Mouse (Mus musculus): ENCODE measurements around the gene Sptb. TPM values are rescaled to one million over a fixed set of nuclear protein-coding genes. Genes with fewer than 3 reads are reported as not detected.

Sptb gene
- polyA plus RNA-seq, 1 experiment from 2014 or later: 3.3 TPM

- ATAC-seq (ENCODE audit: low read depth): no peak
Measured at GRCm38 (mm10) chr12:76668654-76669419, 41.5 kb downstream of the Sptb start.

GRCm38 (mm10) chr12:76651788-76652345 lies 58.5 kb downstream of the Sptb start:
- H3K27ac ChIP-seq (replicated peaks; ENCODE audit: low read depth, low read length): no peak overlapping the region
- H3K4me3 ChIP-seq (ENCODE audit: low read depth, low read length): no peak overlapping the region
- DNase-seq (ENCODE audit: low spot score) (no peak), ATAC-seq (ENCODE audit: low read depth) (no peak)
- H3K9ac ChIP-seq (ENCODE audit: low read depth, low read length): no peak overlapping the region
- H3K9me3 ChIP-seq (ENCODE audit: control insufficient read depth, low read length): no peaks in the 10 kb centered on the region
- no peaks in the 10 kb centered on the region for H3K36me3 ChIP-seq (ENCODE audit: control insufficient read depth, insufficient read depth, low read length)
- WGBS: 79% methylated on average over 6 of the region's 6 CpGs
- H3K4me2 ChIP-seq (ENCODE audit: low read depth, low read length): no peak overlapping the region
- H3K4me1 ChIP-seq (ENCODE audit: control insufficient read depth, insufficient read depth, low read length): no peaks in the 10 kb centered on the region
- H3K27me3 ChIP-seq (replicated peaks; ENCODE audit: control insufficient read depth, insufficient read depth, low read length): no peaks in the 10 kb centered on the region

More at GRCm38 (mm10) chr12:76668654-76669419, 41.5 kb downstream of the Sptb start:
- 74% methylated on average over 7 of the region's 7 CpGs for WGBS
- no peak overlapping the region for H3K4me3 ChIP-seq (ENCODE audit: low read depth, low read length)
- H3K4me1 ChIP-seq (ENCODE audit: control insufficient read depth, insufficient read depth, low read length): peaks cover 7% of the 10 kb centered on the region; the same call in 1 of the 2 replicates
- no peaks in the 10 kb centered on the region for H3K27me3 ChIP-seq (replicated peaks; ENCODE audit: control insufficient read depth, insufficient read depth, low read length)
- H3K36me3 ChIP-seq (ENCODE audit: control insufficient read depth, insufficient read depth, low read length): no peaks in the 10 kb centered on the region
- no peaks in the 10 kb centered on the region for H3K9me3 ChIP-seq (ENCODE audit: control insufficient read depth, low read length)
- no peak overlapping the region for H3K27ac ChIP-seq (replicated peaks; ENCODE audit: low read depth, low read length)
- H3K4me2 ChIP-seq (ENCODE audit: low read depth, low read length): no peak overlapping the region
- no peak for DNase-seq (ENCODE audit: low spot score)
- H3K9ac ChIP-seq (ENCODE audit: low read depth, low read length): no peak overlapping the region

GRCm38 (mm10) chr12:76649708-76650687 lies 60.3 kb downstream of the Sptb start:
- H3K4me2 ChIP-seq (ENCODE audit: low read depth, low read length): no peak overlapping the region
- ATAC-seq (ENCODE audit: low read depth) (peak; percentile 87; the same call in 1 of the 2 replicates), DNase-seq (ENCODE audit: low spot score) (peak; percentile 73)
- no peaks in the 10 kb centered on the region for H3K9me3 ChIP-seq (ENCODE audit: control insufficient read depth, low read length)
- no peaks in the 10 kb centered on the region for H3K27me3 ChIP-seq (replicated peaks; ENCODE audit: control insufficient read depth, insufficient read depth, low read length)
- 49% methylated on average over 15 of the region's 16 CpGs for WGBS
- 0 out of 2 replicates have a peak, but pooled peaks cover 6% of the 10 kb centered on the region for H3K4me1 ChIP-seq (ENCODE audit: control insufficient read depth, insufficient read depth, low read length)
- no peak overlapping the region for H3K9ac ChIP-seq (ENCODE audit: low read depth, low read length)
- H3K27ac ChIP-seq (replicated peaks; ENCODE audit: low read depth, low read length): no peak overlapping the region
- no peak overlapping the region for H3K4me3 ChIP-seq (ENCODE audit: low read depth, low read length)
- no peaks in the 10 kb centered on the region for H3K36me3 ChIP-seq (ENCODE audit: control insufficient read depth, insufficient read depth, low read length)

- Histone ChIP-seq H3K9ac (ENCODE audit: low read depth, low read length) (no peak overlapping the region), H3K9me3 (ENCODE audit: control insufficient read depth, low read length) (no peaks in the 10 kb centered on the region)
- WGBS: 41% methylated on average over 20 of the region's 23 CpGs
Measured at GRCm38 (mm10) chr12:76645222-76646110, 64.9 kb downstream of the Sptb start.

GRCm38 (mm10) chr12:76643679-76644078 lies 66.7 kb downstream of the Sptb start:
- DNase-seq (ENCODE audit: low spot score): no peak
- H3K4me3 ChIP-seq (ENCODE audit: low read depth, low read length): no peak overlapping the region
- 0 out of 2 replicates have a peak, but pooled peaks cover 6% of the 10 kb centered on the region for H3K4me1 ChIP-seq (ENCODE audit: control insufficient read depth, insufficient read depth, low read length)
- H3K27me3 ChIP-seq (replicated peaks; ENCODE audit: control insufficient read depth, insufficient read depth, low read length): no peaks in the 10 kb centered on the region
- no peak overlapping the region for H3K9ac ChIP-seq (ENCODE audit: low read depth, low read length)
- H3K27ac ChIP-seq (replicated peaks; ENCODE audit: low read depth, low read length): no peak overlapping the region
- H3K9me3 ChIP-seq (ENCODE audit: control insufficient read depth, low read length): no peaks in the 10 kb centered on the region
- H3K4me2 ChIP-seq (ENCODE audit: low read depth, low read length): no peak overlapping the region
- ATAC-seq (ENCODE audit: low read depth): no peak
- H3K36me3 ChIP-seq (ENCODE audit: control insufficient read depth, insufficient read depth, low read length): no peaks in the 10 kb centered on the region
- 61% methylated on average over 8 of the region's 8 CpGs for WGBS

More at GRCm38 (mm10) chr12:76645222-76646110, 64.9 kb downstream of the Sptb start:
- Histone ChIP-seq H3K4me3 (ENCODE audit: low read depth, low read length) (no peak overlapping the region), H3K4me1 (ENCODE audit: control insufficient read depth, insufficient read depth, low read length) (0 out of 2 replicates have a peak, but pooled peaks cover 6% of the 10 kb centered on the region), H3K36me3 (ENCODE audit: control insufficient read depth, insufficient read depth, low read length) (no peaks in the 10 kb centered on the region), H3K4me2 (ENCODE audit: low read depth, low read length) (no peak overlapping the region), H3K27me3 (replicated peaks; ENCODE audit: control insufficient read depth, insufficient read depth, low read length) (no peaks in the 10 kb centered on the region), H3K27ac (replicated peaks; ENCODE audit: low read depth, low read length) (no peak overlapping the region)
- no peak for DNase-seq (ENCODE audit: low spot score)
- ATAC-seq (ENCODE audit: low read depth): no peak

- Histone ChIP-seq H3K27ac (replicated peaks; ENCODE audit: low read depth, low read length) (no peak overlapping the region), H3K27me3 (replicated peaks; ENCODE audit: control insufficient read depth, insufficient read depth, low read length) (no peaks in the 10 kb centered on the region), H3K9me3 (ENCODE audit: control insufficient read depth, low read length) (no peaks in the 10 kb centered on the region), H3K4me1 (ENCODE audit: control insufficient read depth, insufficient read depth, low read length) (0 out of 2 replicates have a peak, but pooled peaks cover 6% of the 10 kb centered on the region), H3K4me2 (ENCODE audit: low read depth, low read length) (no peak overlapping the region), H3K36me3 (ENCODE audit: control insufficient read depth, insufficient read depth, low read length) (no peaks in the 10 kb centered on the region), H3K9ac (ENCODE audit: low read depth, low read length) (no peak overlapping the region), H3K4me3 (ENCODE audit: low read depth, low read length) (no peak overlapping the region)
- DNase-seq (ENCODE audit: low spot score) (no peak), ATAC-seq (ENCODE audit: low read depth) (no peak)
- WGBS: 71% methylated on average over 4 of the region's 4 CpGs
Measured at GRCm38 (mm10) chr12:76642616-76643015, 67.7 kb downstream of the Sptb start.

- peak; percentile 57 for ATAC-seq (ENCODE audit: low read depth)
Measured at GRCm38 (mm10) chr12:76640620-76641019, 69.7 kb downstream of the Sptb start.

More at GRCm38 (mm10) chr12:76640620-76641019, 69.7 kb downstream of the Sptb start:
- no peaks in the 10 kb centered on the region for H3K9me3 ChIP-seq (ENCODE audit: control insufficient read depth, low read length)
- no peak overlapping the region for H3K9ac ChIP-seq (ENCODE audit: low read depth, low read length)
- H3K27ac ChIP-seq (replicated peaks; ENCODE audit: low read depth, low read length): no peak overlapping the region
- no peaks in the 10 kb centered on the region for H3K27me3 ChIP-seq (replicated peaks; ENCODE audit: control insufficient read depth, insufficient read depth, low read length)
- no peak for DNase-seq (ENCODE audit: low spot score)
- no peak overlapping the region for H3K4me3 ChIP-seq (ENCODE audit: low read depth, low read length)
- H3K4me1 ChIP-seq (ENCODE audit: control insufficient read depth, insufficient read depth, low read length): 0 out of 2 replicates have a peak, but pooled peaks cover 3% of the 10 kb centered on the region
- WGBS: 27% methylated on average over 8 of the region's 8 CpGs
- no peaks in the 10 kb centered on the region for H3K36me3 ChIP-seq (ENCODE audit: control insufficient read depth, insufficient read depth, low read length)
- H3K4me2 ChIP-seq (ENCODE audit: low read depth, low read length): no peak overlapping the region

All from embryonic facial prominence, embryonic 14.5 days (tissue).